Mouse (Mus musculus): Measurements from ENCODE around the gene Mphosph8. TPM values are rescaled to one million over a fixed set of nuclear protein-coding genes. Genes with fewer than 3 reads are reported as not detected.

Mphosph8 gene
- polyA plus RNA-seq, 1 experiment, result 9.7 TPM

DNA sequence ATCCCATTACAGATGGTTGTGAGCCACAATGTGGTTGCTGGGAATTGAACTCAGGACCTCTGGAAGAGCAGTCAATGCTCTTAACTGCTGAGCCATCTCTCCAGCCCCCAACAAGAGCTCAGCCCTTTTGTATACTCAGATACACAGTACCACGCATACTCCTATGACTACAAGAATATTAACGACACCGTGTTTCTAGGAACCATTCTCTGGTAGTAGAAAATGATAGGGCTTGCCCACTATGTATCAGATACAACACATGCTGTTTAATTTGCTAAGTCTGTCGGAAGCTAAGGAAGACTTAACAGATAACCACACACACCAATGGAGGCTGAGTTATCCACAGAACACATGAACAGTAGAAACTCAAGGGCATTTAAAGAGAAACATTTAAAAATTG, 34.6 kb downstream of the Mphosph8 start:
- Histone ChIP-seq H3K4me2 (ENCODE audit: low read depth) (no peak overlapping the region), H3ac (ENCODE audit: control insufficient read depth, insufficient read length) (no peak overlapping the region), H3K79me2 (ENCODE audit: control insufficient read depth, insufficient read depth) (no peaks in the 10 kb centered on the region), H3K4me3 (no peak overlapping the region), H3K27me3 (ENCODE audit: control insufficient read depth, insufficient read depth, insufficient read length) (no peaks in the 10 kb centered on the region), H3K36me3 (ENCODE audit: control insufficient read depth, insufficient read depth) (peaks cover 29% of the 10 kb centered on the region)
- TF ChIP-seq MYOG (IDR thresholded peaks at IDR 0.05; ENCODE audit: control insufficient read depth in 1 of 3, insufficient read depth in 1 of 3, insufficient read length in 2 of 3, low read depth in 2 of 3) (no peak), POLR2AphosphoS2 (IDR thresholded peaks at IDR 0.05; ENCODE audit: insufficient read length, low read depth) (no peak), TCF12 (IDR thresholded peaks at IDR 0.05; ENCODE audit: insufficient read depth, poor library complexity, severe bottlenecking) (no peak), SRF (IDR thresholded peaks at IDR 0.05; ENCODE audit: control insufficient read depth, insufficient read length, low read depth) (no peak), REST (IDR thresholded peaks at IDR 0.05; ENCODE audit: insufficient read depth, insufficient read length) (no peak), MAX (IDR thresholded peaks at IDR 0.05; ENCODE audit: low read depth) (no peak), USF1 (IDR thresholded peaks at IDR 0.05; ENCODE audit: low read depth) (no peak), E2F4 (IDR thresholded peaks at IDR 0.05; ENCODE audit: insufficient read depth) (no peak), CEBPB (IDR thresholded peaks at IDR 0.05; ENCODE audit: insufficient read depth, poor library complexity, severe bottlenecking) (no peak)

DNA sequence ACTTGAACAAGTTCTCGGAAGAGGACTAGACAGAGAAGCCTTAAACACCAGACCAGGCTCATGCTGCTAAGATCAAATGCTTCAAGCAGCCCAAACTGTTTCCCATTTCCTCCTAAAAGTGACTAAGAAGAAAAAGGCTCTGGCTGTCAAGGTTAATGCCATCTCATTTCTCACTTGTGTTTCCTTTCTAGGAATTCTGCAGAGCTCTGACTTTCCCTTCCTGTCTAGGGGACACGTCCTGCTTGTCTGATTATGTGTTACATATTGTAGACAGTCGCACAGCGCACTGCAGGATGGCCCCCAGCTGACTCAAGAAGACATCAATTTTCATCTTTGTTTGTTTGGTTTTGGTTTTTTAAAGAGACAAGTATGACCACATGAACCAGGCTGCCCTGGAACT, 37.6 kb downstream of the Mphosph8 start:
- no peak overlapping the region for H3K4me2 ChIP-seq (ENCODE audit: low read depth)
- no peak for TF ChIP-seq TCF3 (IDR thresholded peaks at IDR 0.05; ENCODE audit: insufficient read length, low read depth)
- TF ChIP-seq MYOG (IDR thresholded peaks at IDR 0.05; ENCODE audit: control insufficient read depth in 1 of 3, insufficient read depth in 1 of 3, insufficient read length in 2 of 3, low read depth in 2 of 3), result no peak
- no peak for TF ChIP-seq MYOD1 (IDR thresholded peaks at IDR 0.05; ENCODE audit: control insufficient read depth in 1 of 3, insufficient read length in 2 of 3, low read depth in 2 of 3)
- TF ChIP-seq POLR2AphosphoS2 (IDR thresholded peaks at IDR 0.05; ENCODE audit: insufficient read length, low read depth), result no peak
- no peak for TF ChIP-seq MAX (IDR thresholded peaks at IDR 0.05; ENCODE audit: low read depth)
- no peaks in the 10 kb centered on the region for H3K79me2 ChIP-seq (ENCODE audit: control insufficient read depth, insufficient read depth)
- no peak overlapping the region for H3K4me3 ChIP-seq
- no peak overlapping the region for H3ac ChIP-seq (ENCODE audit: control insufficient read depth, insufficient read length)
- no peaks in the 10 kb centered on the region for H3K27me3 ChIP-seq (ENCODE audit: control insufficient read depth, insufficient read depth, insufficient read length)
- no peaks in the 10 kb centered on the region for H3K36me3 ChIP-seq (ENCODE audit: control insufficient read depth, insufficient read depth)

GRCm38 (mm10) chr14:56726493-56726892, 58.4 kb downstream of the Mphosph8 start:
- no peak for TF ChIP-seq TCF3 (IDR thresholded peaks at IDR 0.05; ENCODE audit: insufficient read length, low read depth)
- TF ChIP-seq E2F4 (IDR thresholded peaks at IDR 0.05; ENCODE audit: insufficient read depth), result no peak
- TF ChIP-seq USF1 (IDR thresholded peaks at IDR 0.05; ENCODE audit: low read depth), result no peak
- no peak for TF ChIP-seq POLR2AphosphoS2 (IDR thresholded peaks at IDR 0.05; ENCODE audit: insufficient read length, low read depth)
- no peak for TF ChIP-seq REST (IDR thresholded peaks at IDR 0.05; ENCODE audit: insufficient read depth, insufficient read length)
- no peak for TF ChIP-seq SRF (IDR thresholded peaks at IDR 0.05; ENCODE audit: control insufficient read depth, insufficient read length, low read depth)
- TF ChIP-seq MYOG (IDR thresholded peaks at IDR 0.05; ENCODE audit: control insufficient read depth in 1 of 3, insufficient read depth in 1 of 3, insufficient read length in 2 of 3, low read depth in 2 of 3), result no peak
- no peak for TF ChIP-seq POLR2A (IDR thresholded peaks at IDR 0.05; ENCODE audit: insufficient read length, low read depth)
- no peak for TF ChIP-seq MAX (IDR thresholded peaks at IDR 0.05; ENCODE audit: low read depth)
- no peak for TF ChIP-seq MYOD1 (IDR thresholded peaks at IDR 0.05; ENCODE audit: control insufficient read depth in 1 of 3, insufficient read length in 2 of 3, low read depth in 2 of 3)
- TF ChIP-seq TCF12 (IDR thresholded peaks at IDR 0.05; ENCODE audit: insufficient read depth, poor library complexity, severe bottlenecking), result no peak
- no peak for TF ChIP-seq CEBPB (IDR thresholded peaks at IDR 0.05; ENCODE audit: insufficient read depth, poor library complexity, severe bottlenecking)
- Histone ChIP-seq H3K79me2 (ENCODE audit: control insufficient read depth, insufficient read depth) (peaks cover 5% of the 10 kb centered on the region), H3ac (ENCODE audit: control insufficient read depth, insufficient read length) (no peak overlapping the region), H3K36me3 (ENCODE audit: control insufficient read depth, insufficient read depth) (peaks cover 6% of the 10 kb centered on the region), H3K4me3 (no peak overlapping the region), H3K4me2 (ENCODE audit: low read depth) (no peak overlapping the region), H3K27me3 (ENCODE audit: control insufficient read depth, insufficient read depth, insufficient read length) (no peaks in the 10 kb centered on the region)

DNA sequence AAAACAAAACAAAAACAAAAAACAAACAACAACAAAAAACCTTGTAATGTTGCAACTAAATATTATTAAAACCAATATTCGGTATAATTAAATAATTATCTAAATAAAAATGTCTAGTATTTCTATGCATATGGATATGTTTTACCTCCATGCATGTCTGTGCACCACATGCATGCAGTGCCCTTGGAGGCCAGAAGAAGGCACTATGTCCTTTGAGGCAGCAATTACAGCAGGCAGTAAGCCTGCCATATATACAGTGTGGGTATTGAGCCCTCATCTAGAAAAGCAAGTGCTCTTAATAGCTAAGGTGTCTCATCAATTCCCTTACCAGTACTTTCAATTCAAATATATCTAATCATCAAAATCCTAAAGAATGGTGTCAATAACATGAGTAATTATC, 72.1 kb downstream of the Mphosph8 start:
- no peak overlapping the region for H3K4me3 ChIP-seq
- H3K79me2 ChIP-seq (ENCODE audit: control insufficient read depth, insufficient read depth), result peaks cover 29% of the 10 kb centered on the region
- H3ac ChIP-seq (ENCODE audit: control insufficient read depth, insufficient read length), result no peak overlapping the region
- no peak overlapping the region for H3K4me2 ChIP-seq (ENCODE audit: low read depth)
- TF ChIP-seq CEBPB (IDR thresholded peaks at IDR 0.05; ENCODE audit: insufficient read depth, poor library complexity, severe bottlenecking) (no peak), TCF3 (IDR thresholded peaks at IDR 0.05; ENCODE audit: insufficient read length, low read depth) (no peak), TCF12 (IDR thresholded peaks at IDR 0.05; ENCODE audit: insufficient read depth, poor library complexity, severe bottlenecking) (no peak), USF1 (IDR thresholded peaks at IDR 0.05; ENCODE audit: low read depth) (no peak), SRF (IDR thresholded peaks at IDR 0.05; ENCODE audit: control insufficient read depth, insufficient read length, low read depth) (no peak), POLR2A (IDR thresholded peaks at IDR 0.05; ENCODE audit: insufficient read length, low read depth) (no peak), REST (IDR thresholded peaks at IDR 0.05; ENCODE audit: insufficient read depth, insufficient read length) (no peak), E2F4 (IDR thresholded peaks at IDR 0.05; ENCODE audit: insufficient read depth) (no peak)
- no peaks in the 10 kb centered on the region for H3K27me3 ChIP-seq (ENCODE audit: control insufficient read depth, insufficient read depth, insufficient read length)
- peaks cover 11% of the 10 kb centered on the region for H3K36me3 ChIP-seq (ENCODE audit: control insufficient read depth, insufficient read depth)

Other genes starting within 250 kb of the Mphosph8 start
- 1.7 TPM for gene Cenpj, start 92.8 kb upstream of the Mphosph8 start, polyA plus RNA-seq (2012; fragmentation: generic; extraction: Trizol)
- gene Parp4, start 92.6 kb upstream of the Mphosph8 start, polyA plus RNA-seq (2012; fragmentation: generic; extraction: Trizol), result 10.1 TPM
- gene Pspc1, start 110.1 kb downstream of the Mphosph8 start, polyA plus RNA-seq (2012; fragmentation: generic; extraction: Trizol), result 9.6 TPM
- 3.5 TPM for gene Zmym5, start 143.5 kb downstream of the Mphosph8 start, polyA plus RNA-seq (2012; fragmentation: generic; extraction: Trizol)
- gene Zmym2, start 218.4 kb downstream of the Mphosph8 start, polyA plus RNA-seq (2012; fragmentation: generic; extraction: Trizol), result 14.8 TPM